Mouse (Mus musculus): Measurements from ENCODE around the gene Gm38392. TPM values are rescaled to one million over a fixed set of nuclear protein-coding genes. Genes with fewer than 3 reads are reported as not detected.

The Gm38392 gene
- total and polyA plus RNA-seq, 2 experiments from 2014 or later = not detected

DNA sequence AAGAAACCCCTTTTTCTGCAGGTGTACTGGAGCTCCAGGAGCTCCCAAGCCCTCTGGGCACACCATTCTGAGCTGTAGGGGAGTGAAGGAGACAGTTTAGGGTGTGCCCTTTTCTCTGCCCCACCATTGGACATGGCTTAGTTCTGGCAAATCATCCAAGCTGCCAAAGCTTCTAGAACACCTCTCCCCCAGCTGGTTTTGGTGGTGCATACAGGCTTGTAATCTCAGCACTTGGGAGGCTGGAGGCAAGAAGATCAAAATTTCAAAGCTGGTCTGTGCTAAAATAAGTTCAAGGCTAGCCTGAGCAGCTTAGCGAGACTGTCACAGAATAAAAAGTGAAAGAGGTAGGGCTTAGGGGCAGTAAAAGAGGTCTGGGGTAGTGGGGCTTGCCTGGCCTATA is 74.7 kb downstream of the Gm38392 start:
- H3K4me2 ChIP-seq (ENCODE audit: low read depth, low read length) = no peak overlapping the region
- H3K9ac ChIP-seq (replicated peaks; ENCODE audit: low read depth, low read length) = no peak overlapping the region
- 7% methylated on average over 1 of the region's 1 CpGs for WGBS
- TF ChIP-seq EP300 (IDR thresholded peaks at IDR 0.05; ENCODE audit: low read depth) (no peak), CTCF (IDR thresholded peaks at IDR 0.05; ENCODE audit: low read depth) (no peak)
- H3K9me3 ChIP-seq (replicated peaks; ENCODE audit: control insufficient read depth, low read length) = no peaks in the 10 kb centered on the region
- ATAC-seq (ENCODE audit: insufficient read depth, low read depth) = no peak
- H3K4me1 ChIP-seq (ENCODE audit: control insufficient read depth, insufficient read depth) = peaks cover 12% of the 10 kb centered on the region
- H3K4me3 ChIP-seq (ENCODE audit: low read depth, low read length) = no peak overlapping the region
- no peak overlapping the region for H3K27ac ChIP-seq (ENCODE audit: low read depth)
- peaks cover 99% of the 10 kb centered on the region for H3K27me3 ChIP-seq (ENCODE audit: control insufficient read depth, insufficient read depth, low read length)
- no peaks in the 10 kb centered on the region for H3K36me3 ChIP-seq (replicated peaks; ENCODE audit: control insufficient read depth, insufficient read depth, low read length)
- DNase-seq (ENCODE audit: low spot score) = no peak

DNA sequence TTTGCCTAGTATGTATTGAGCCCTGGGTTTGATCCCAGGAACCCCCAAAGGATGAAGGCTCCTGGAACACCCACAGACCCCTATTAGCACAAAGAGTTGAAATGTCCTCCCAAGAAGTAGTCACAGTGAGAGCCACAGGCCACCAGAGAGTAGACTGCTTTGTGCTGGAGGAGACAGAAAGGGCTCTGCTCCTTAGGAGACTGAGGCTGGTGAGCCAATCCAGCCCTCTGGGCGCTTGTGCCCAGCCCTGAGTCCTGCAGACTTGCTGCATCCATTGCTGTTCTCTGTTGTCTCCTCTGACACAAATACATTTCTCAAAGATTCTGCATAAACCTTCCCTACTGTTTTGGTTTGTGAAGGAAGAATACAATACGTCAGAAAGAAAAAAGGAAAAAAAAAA is 76.1 kb downstream of the Gm38392 start:
- H3K9ac ChIP-seq (replicated peaks; ENCODE audit: low read depth, low read length) = no peak overlapping the region
- DNase-seq (ENCODE audit: low spot score) = no peak
- no peak overlapping the region for H3K4me3 ChIP-seq (ENCODE audit: low read depth, low read length)
- H3K36me3 ChIP-seq (replicated peaks; ENCODE audit: control insufficient read depth, insufficient read depth, low read length) = no peaks in the 10 kb centered on the region
- TF ChIP-seq EP300 (IDR thresholded peaks at IDR 0.05; ENCODE audit: low read depth) (no peak), CTCF (IDR thresholded peaks at IDR 0.05; ENCODE audit: low read depth) (no peak)
- no peak overlapping the region for H3K4me2 ChIP-seq (ENCODE audit: low read depth, low read length)
- H3K27ac ChIP-seq (ENCODE audit: low read depth) = no peak overlapping the region
- peaks cover 99% of the 10 kb centered on the region for H3K27me3 ChIP-seq (ENCODE audit: control insufficient read depth, insufficient read depth, low read length)
- H3K4me1 ChIP-seq (ENCODE audit: control insufficient read depth, insufficient read depth) = peaks cover 12% of the 10 kb centered on the region
- ATAC-seq (ENCODE audit: insufficient read depth, low read depth) = no peak
- no peaks in the 10 kb centered on the region for H3K9me3 ChIP-seq (replicated peaks; ENCODE audit: control insufficient read depth, low read length)
- 30% methylated on average over 2 of the region's 2 CpGs for WGBS

DNA sequence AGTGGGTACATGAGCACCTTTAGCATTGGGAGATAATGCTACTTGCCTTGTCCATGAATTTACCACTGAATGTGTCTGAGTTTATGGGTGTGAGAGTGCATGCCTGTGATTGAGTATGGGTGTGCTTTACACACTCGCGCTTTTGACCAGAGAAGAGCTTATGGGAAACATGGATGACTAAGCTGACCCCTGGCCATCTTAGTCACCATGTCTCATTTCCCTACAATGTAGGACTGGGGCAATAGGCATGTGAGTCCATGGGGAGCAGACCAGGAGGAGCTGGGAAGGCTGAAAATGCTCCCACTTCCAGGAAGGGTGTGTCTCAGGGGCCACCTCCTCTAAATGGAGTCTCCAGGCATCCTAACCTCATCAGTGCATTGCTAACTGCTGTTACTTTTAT is 76.9 kb downstream of the Gm38392 start:
- no peak for DNase-seq (ENCODE audit: low spot score)
- Histone ChIP-seq H3K9me3 (replicated peaks; ENCODE audit: control insufficient read depth, low read length) (no peaks in the 10 kb centered on the region), H3K27me3 (ENCODE audit: control insufficient read depth, insufficient read depth, low read length) (peaks cover 99% of the 10 kb centered on the region), H3K27ac (ENCODE audit: low read depth) (no peak overlapping the region), H3K4me1 (ENCODE audit: control insufficient read depth, insufficient read depth) (peaks cover 4% of the 10 kb centered on the region), H3K4me3 (ENCODE audit: low read depth, low read length) (no peak overlapping the region), H3K9ac (replicated peaks; ENCODE audit: low read depth, low read length) (no peak overlapping the region), H3K36me3 (replicated peaks; ENCODE audit: control insufficient read depth, insufficient read depth, low read length) (no peaks in the 10 kb centered on the region), H3K4me2 (ENCODE audit: low read depth, low read length) (no peak overlapping the region)
- ATAC-seq (ENCODE audit: insufficient read depth, low read depth) = no peak
- 34% methylated on average over 2 of the region's 2 CpGs for WGBS
- no peak for TF ChIP-seq EP300 (IDR thresholded peaks at IDR 0.05; ENCODE audit: low read depth)
- no peak for TF ChIP-seq CTCF (IDR thresholded peaks at IDR 0.05; ENCODE audit: low read depth)

DNA sequence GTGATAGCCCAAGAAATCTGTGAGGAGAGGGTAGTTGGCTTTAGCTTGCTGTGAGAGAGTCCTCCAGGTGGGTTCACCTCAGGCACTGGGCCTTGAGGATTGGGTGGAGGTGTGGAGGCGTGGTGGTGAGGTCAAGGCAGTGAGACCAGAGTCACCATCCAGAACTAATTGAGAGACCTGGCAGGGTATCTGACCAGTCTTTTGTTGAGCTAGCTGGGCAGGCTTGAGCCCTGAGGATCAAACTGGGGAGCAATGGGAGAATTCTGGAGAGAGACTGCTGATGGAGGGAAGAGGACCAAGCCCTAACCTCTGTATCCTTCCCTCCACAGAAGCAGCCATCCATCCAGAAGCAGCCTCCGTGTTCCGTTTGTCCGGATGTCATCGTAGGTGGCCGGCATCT is 77.7 kb downstream of the Gm38392 start:
- 5% methylated on average over 6 of the region's 6 CpGs for WGBS
- H3K9ac ChIP-seq (replicated peaks; ENCODE audit: low read depth, low read length) = no peak overlapping the region
- no peaks in the 10 kb centered on the region for H3K36me3 ChIP-seq (replicated peaks; ENCODE audit: control insufficient read depth, insufficient read depth, low read length)
- H3K9me3 ChIP-seq (replicated peaks; ENCODE audit: control insufficient read depth, low read length) = no peaks in the 10 kb centered on the region
- TF ChIP-seq CTCF (IDR thresholded peaks at IDR 0.05; ENCODE audit: low read depth) (no peak), EP300 (IDR thresholded peaks at IDR 0.05; ENCODE audit: low read depth) (no peak)
- peaks cover 99% of the 10 kb centered on the region for H3K27me3 ChIP-seq (ENCODE audit: control insufficient read depth, insufficient read depth, low read length)
- no peak overlapping the region for H3K27ac ChIP-seq (ENCODE audit: low read depth)
- H3K4me2 ChIP-seq (ENCODE audit: low read depth, low read length) = no peak overlapping the region
- H3K4me1 ChIP-seq (ENCODE audit: control insufficient read depth, insufficient read depth) = no peaks in the 10 kb centered on the region
- DNase-seq (ENCODE audit: low spot score) (no peak), ATAC-seq (ENCODE audit: insufficient read depth, low read depth) (no peak)
- H3K4me3 ChIP-seq (ENCODE audit: low read depth, low read length) = no peak overlapping the region

DNA sequence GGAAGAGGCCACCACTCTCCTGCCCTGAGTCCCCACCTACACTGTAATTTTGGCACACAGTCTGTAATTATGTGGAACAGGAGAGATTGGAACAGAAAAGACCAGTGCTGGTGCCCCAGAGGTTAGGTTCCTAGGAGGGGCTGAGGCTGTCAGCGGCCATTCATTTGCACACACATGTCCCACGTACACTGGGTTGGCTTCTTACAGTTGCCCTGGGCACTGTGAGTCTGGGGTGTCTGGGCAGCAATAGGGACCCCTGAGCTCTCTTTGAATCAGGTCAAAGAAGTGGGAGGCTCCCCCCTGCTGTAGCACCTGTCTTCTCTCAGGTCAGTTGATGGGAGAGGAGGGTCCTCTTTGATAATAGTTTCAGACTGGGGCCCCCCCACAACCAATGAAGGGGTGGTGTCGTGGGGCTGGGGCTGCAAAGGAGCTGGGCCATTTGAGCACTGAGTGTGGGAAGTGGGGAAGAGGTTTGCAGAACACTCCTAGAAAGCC is 78.7 kb downstream of the Gm38392 start:
- Histone ChIP-seq H3K27me3 (ENCODE audit: control insufficient read depth, insufficient read depth, low read length) (peaks cover 99% of the 10 kb centered on the region), H3K27ac (ENCODE audit: low read depth) (no peak overlapping the region), H3K9me3 (replicated peaks; ENCODE audit: control insufficient read depth, low read length) (no peaks in the 10 kb centered on the region), H3K4me1 (ENCODE audit: control insufficient read depth, insufficient read depth) (no peaks in the 10 kb centered on the region), H3K4me3 (ENCODE audit: low read depth, low read length) (no peak overlapping the region), H3K36me3 (replicated peaks; ENCODE audit: control insufficient read depth, insufficient read depth, low read length) (no peaks in the 10 kb centered on the region), H3K9ac (replicated peaks; ENCODE audit: low read depth, low read length) (no peak overlapping the region), H3K4me2 (ENCODE audit: low read depth, low read length) (no peak overlapping the region)
- ATAC-seq (ENCODE audit: insufficient read depth, low read depth) = no peak
- WGBS = 19% methylated on average over 3 of the region's 3 CpGs
- DNase-seq (ENCODE audit: low spot score) = no peak
- TF ChIP-seq CTCF (IDR thresholded peaks at IDR 0.05; ENCODE audit: low read depth) (no peak), EP300 (IDR thresholded peaks at IDR 0.05; ENCODE audit: low read depth) (no peak)

DNA sequence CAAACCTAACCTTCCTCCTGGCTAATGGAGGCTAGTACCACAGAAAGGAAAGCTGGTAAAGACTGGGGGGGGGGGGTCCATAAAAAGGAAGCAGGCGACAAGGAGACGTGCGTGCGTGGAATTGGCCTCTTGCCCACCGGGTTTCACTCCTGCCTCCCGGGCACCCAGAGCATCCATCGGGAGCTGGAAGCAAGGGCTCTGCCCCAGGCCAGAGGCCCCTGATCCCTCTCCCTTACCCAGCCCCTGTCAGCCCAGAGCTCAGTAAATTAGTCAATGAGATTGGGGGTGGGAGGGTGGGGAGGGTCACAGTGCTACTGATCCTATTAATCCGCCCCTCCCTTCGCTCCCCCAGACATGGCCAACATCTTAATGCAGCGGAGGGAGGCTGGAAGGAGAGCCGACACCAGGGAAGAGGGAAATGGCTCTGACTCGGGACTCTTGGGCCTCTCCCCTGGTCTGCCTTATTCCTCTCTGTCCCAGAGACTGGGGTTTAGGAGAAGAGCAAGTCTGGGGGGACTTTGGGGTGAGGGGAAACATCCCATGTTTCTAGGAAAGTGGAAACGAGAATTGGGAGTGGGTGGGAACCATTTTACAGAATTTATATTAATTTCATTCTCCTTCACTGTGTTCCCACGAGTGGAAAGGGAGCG is 79.4 kb downstream of the Gm38392 start:
- no peak overlapping the region for H3K4me2 ChIP-seq (ENCODE audit: low read depth, low read length)
- H3K27me3 ChIP-seq (ENCODE audit: control insufficient read depth, insufficient read depth, low read length) = peaks cover 100% of the 10 kb centered on the region
- TF ChIP-seq EP300 (IDR thresholded peaks at IDR 0.05; ENCODE audit: low read depth) = no peak
- no peak for TF ChIP-seq CTCF (IDR thresholded peaks at IDR 0.05; ENCODE audit: low read depth)
- H3K27ac ChIP-seq (ENCODE audit: low read depth) = no peak overlapping the region
- H3K4me3 ChIP-seq (ENCODE audit: low read depth, low read length) = no peak overlapping the region
- no peaks in the 10 kb centered on the region for H3K36me3 ChIP-seq (replicated peaks; ENCODE audit: control insufficient read depth, insufficient read depth, low read length)
- WGBS = 4% methylated on average over 15 of the region's 15 CpGs
- no peak for DNase-seq (ENCODE audit: low spot score)
- no peak overlapping the region for H3K9ac ChIP-seq (replicated peaks; ENCODE audit: low read depth, low read length)
- H3K9me3 ChIP-seq (replicated peaks; ENCODE audit: control insufficient read depth, low read length) = no peaks in the 10 kb centered on the region
- no peak for ATAC-seq (ENCODE audit: insufficient read depth, low read depth)
- H3K4me1 ChIP-seq (ENCODE audit: control insufficient read depth, insufficient read depth) = no peaks in the 10 kb centered on the region

Data from heart, postnatal 0 days (tissue).